Mouse (Mus musculus) subcutaneous adipose tissue, adult 2 months (tissue): Measurements from ENCODE around the gene Taok3. TPM values are rescaled to one million over a fixed set of nuclear protein-coding genes. Genes with fewer than 3 reads are reported as not detected.

Source experiments
- polyA plus RNA-seq: library from polyadenylated mRNA; depleted of rRNA; stranded (reverse); fragments of >200 nt; gene quantifications from 2 replicates; pipeline ENCODE4 v1.2.3, GENCODE M21; 2012; ENCODE audit warnings: low replicate concordance; rRNA removed

Taok3 gene
- 9.1 and 16.7 TPM in 2 replicates for polyA plus RNA-seq

DNA sequence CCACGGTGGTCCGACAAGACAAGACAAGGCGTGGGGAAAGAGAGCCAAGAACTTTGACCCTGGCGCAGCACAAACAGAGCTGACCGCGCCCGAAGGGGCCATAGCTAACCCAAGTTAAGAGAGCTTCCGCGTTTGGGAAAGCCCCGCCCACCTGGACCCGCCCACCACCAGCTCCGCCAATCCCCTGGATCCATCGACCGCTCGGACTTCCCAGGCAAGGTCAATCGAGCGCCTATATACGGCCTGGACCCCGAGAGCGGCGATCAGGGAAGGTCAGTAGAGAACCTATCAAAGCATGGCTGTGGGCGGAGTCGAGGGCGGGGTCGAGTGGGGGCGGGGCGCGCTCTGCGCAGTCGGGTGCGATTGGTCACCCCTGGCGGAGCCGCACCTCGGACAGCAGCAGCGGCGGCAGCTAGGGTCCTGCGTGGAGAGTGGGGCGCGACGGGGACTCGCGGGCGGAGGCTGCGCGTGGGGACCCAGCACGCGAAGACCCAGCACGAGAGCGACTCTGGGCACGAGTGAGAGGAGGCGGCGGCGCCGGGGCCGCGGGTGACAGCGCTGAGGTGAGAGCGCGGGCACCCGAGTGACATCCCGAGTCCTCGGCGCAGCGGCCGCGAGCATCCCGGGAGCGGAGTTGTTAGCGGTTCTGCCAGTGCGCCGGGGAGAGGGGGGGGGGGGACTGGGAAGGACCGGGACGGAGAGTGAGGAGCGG, at the start of gene Taok3:
Taok3 (plus strand) TSS at position 353 of the 712 bp plus-strand sequence.

DNA sequence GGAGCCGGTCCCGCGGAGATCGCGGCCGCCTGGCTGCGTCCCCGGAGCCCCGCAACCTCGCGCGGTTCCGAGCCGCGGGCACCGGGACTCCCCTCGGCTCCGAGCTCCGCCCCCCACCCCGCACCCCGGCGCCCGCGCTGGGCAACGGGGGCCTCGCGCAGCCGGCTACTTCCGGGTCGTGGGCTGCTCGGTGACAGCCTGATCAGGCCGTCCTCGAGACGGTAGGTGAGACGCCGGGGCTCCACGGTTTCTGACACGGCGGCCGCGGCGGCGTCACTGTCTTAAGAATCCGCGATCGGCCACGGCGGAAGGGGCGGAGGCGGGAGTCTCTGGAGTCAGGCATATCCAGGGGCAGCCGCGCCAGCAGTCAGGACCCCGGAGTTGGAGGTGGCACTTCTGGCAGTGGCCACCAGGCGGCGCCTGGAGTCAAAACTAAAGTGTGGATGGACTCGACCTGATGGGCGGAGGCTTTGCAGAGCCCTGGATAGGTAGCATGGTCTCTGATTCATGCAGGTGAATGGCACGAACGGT, 4.0 kb upstream of the Taok3 start, which contains the start of gene Suds3:
Suds3 (minus strand) TSS at position 278 of the 531 bp plus-strand sequence.

DNA sequence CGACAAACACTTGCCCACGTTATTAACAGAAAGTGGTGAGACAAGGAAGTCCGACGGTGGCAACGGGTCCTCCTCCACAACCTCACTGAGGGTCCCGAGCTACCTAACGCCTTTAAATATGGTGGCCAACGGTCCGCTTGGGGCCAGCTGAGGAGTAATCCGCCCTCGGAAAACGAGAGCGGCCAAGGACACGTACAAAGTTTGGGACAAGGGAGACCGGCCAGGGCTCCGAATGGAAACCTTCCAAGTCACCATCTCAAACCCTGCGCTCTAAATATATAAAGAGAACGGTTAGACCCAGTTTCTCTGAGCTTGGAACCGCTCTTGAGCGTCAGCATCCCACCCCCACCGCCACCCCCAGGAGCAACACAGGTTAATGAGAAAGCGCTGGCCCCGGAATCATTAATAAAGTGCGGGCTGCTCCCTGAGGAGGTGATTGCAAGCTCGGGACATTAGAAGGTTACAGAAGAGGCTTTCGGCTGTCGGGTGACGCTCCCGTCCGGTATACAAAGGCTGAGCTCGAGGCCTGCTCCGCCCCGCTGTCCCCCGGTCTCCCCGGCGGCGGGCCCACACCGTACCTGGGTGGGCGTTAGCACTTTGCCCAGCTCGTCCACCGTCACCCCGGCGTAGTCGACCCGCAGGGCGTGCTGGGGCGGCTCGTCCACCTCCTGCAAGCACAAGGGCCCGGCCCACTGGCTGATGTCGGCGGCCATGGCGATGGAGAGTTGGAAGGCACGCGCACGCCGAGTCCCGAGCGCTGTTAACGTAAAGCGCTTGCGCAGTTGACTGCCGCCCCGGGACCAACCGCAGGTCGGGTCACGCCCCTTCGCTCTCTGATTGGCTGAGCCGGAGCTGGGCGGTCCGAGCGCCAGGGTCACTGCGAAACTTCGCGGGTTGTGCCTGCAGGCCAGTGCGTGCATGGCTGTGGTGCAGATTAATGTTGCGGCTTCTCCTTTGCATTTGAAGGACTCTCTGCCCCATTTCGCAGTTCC, 167.2 kb downstream of the Taok3 start, which contains the start of gene Pebp1:
Pebp1 (minus strand) TSS at position 795 of the 992 bp plus-strand sequence.

DNA sequence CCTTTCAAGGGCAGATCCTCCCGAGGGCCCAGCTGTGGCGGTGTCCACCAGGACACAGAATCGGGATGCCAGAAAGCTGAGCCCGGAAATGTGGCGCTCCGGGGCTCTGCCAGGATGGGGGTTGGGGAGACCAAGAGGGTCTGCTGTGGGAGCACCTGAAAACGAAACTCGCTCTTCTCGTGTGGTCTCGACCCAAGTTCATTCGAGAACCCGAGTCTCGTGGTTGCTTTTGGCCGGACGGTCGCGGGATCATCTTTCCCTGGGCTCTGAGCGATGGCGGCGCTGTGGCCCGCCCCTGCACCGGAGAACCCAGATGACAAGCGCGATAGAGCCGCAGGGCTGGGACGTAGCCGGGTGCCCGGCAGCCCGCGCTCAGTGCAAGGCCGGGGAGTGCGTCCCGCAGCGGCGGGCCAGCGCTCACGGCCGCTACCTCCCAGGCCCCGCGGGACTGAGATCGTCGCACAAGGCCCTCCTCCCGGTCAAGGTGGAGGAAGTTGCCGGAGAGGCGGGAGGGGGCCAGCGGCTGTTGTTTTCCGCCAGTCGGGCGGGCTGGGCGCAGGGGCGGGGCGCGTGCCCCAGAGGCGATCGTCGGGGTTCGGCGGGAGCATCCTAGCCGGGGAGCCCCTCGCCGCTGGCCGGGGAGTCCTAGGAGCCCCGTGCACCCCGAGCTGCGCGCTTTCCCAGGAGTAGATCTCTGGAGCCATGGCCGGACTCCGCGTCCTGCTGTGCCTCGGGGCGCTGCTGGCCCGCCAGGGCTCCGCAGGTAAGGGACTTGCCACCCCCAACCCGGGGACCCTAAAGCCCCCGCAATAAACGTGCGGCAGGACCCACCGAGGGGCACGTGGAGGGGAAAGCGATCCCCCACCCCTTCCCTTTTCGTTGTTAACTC, 199.1 kb downstream of the Taok3 start, which contains the start of gene Vsig10:
Vsig10 (plus strand) TSS at position 343 of the 889 bp plus-strand sequence.

Other genes with a start within 250 kb of the Taok3 start
- 54.7 and 82.4 TPM in 2 replicates for gene Suds3, start 4.0 kb upstream of the Taok3 start, polyA plus RNA-seq
- gene Pebp1, start 167.5 kb downstream of the Taok3 start, polyA plus RNA-seq: 391 and 489 TPM in 2 replicates
- 13.6 and 28.4 TPM in 2 replicates for gene Vsig10, start 199.0 kb downstream of the Taok3 start, polyA plus RNA-seq
- gene Wsb2, start 237.2 kb downstream of the Taok3 start, polyA plus RNA-seq: 158 and 193 TPM in 2 replicates